Mouse (Mus musculus) mature B cell (primary cell): ENCODE results near the gene Mapk8.

Source experiments
- in situ Hi-C: fragments of 300-500 bp; cut with MboI; formaldehyde crosslinking; loops from 2 replicates; pipeline ENCODE4 v1.14.3; 2019

Gene Mapk8

DNA sequence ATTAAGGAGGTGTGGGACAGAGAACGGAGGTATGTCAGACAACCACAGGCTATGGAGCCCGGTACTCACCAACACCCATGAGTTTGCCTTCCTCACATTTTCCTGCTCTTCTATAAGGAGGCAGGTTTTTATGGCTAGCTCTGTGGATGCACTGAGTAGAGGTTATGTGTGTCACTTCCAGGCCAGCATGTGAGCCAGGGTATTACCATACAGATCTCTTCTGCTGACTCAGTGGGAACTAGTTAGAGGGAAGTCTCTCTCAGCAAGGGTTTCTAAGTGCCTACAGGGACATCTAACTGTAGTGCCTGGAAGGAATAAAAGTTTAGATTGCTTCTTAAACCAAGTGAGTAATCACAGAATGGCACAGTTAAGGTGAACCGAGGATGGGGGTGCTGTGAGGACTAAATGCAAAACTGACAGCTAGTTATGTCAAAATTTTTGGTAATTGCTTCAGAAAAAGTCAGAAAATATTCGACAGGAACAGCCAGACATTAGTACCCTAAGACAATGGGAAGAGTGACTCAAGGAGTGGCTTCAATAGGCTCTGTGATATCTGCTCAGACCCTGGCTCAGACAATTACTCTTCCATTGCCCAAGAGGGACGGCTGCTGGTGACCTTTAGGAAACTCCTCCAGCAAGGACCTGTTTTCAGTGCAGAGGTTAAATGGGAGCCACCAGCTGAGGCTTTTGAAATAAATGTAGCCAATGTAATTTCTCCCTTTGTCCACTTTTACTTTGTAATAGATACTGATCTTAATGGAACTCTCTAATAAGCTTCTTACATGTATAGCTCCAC is 48.7 kb downstream of the Mapk8 start:
- in situ Hi-C loops = no loop called here

DNA sequence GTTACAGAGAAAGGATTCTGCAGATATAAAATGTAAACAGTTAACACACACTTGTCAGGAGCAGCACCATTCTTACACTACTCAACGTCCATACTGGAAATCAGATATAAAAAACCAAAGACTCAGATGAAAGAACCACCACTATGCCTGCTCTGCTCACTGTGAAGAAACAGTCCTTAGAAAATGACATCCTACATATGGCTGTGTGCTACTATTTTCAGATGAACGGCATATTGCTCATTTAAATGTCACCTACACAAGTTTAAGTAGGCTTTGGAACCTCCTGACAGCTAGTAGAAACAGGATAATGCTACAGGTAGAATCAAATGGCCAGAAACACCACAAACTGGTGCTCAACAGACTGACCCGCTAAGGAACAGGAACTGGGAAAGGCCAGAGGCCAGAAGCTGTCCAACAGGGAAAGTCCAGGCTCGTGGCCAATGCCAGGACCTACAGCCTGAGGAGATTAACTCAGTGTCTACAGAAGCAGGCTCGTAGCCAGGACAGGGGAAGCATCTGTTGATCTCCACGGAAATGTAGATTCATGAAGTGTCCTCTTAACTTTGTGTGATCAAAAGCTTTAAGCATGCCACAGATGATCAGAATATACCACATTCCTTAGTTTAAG is 66.0 kb downstream of the Mapk8 start:
- in situ Hi-C loops = no loop called here

DNA sequence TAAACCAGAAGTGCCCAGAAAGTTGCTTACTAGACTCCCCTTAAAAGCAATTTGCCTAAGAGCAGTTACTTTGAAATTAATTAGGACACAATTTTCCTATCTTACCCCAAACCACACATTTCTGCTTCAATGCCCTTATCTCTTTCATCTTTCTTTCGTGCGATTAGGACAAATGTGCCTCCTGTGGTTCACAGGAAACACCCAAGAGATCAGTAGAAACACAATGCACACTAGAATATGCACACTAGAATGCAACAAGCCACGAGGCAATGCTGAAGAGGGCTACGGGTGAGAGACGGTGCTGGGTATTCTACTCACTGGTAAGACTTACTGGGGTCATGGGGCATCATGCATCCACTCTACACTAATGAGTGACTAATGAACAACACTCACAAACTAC is 68.2 kb downstream of the Mapk8 start:
- in situ Hi-C loops = no loop called here

DNA sequence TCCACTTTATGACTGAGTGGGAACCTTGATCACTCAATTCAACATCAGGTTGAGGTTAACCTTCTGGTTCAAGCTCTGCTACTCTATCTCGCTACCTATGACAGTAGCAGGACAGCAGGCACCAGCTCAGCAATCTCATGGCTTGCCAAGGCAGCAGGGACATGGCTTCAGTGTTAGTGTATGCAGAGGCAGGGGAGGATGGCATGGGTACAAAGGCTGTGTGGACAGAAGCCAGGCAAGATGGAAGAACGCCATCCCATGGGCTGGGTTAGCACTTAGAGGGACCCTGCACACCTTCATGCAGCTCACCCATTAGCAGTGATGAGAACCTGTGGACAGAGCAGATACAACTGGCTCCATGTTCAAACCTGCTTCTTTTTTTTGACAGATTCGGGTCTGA is 69.7 kb downstream of the Mapk8 start:
- in situ Hi-C loops = no loop called here

DNA sequence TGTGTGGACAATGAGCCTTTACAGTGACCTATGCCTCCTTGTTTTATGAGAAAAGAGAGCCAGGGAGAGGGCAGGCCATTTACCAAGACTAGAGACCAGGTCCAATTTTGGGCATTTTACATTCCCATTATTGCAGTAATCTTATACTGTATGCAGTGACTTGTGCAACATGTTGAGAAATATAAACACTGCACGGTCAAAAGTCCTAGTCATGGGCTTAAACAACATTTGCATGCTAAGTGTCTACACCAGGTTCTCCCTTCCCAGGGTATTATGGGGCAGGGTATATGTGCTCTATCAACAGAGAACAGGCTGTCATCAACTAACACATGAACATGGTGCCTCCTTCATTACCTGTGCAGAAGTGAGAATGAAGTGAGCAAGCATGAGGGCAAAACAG is 72.9 kb downstream of the Mapk8 start:
- in situ Hi-C loops = no loop called here

DNA sequence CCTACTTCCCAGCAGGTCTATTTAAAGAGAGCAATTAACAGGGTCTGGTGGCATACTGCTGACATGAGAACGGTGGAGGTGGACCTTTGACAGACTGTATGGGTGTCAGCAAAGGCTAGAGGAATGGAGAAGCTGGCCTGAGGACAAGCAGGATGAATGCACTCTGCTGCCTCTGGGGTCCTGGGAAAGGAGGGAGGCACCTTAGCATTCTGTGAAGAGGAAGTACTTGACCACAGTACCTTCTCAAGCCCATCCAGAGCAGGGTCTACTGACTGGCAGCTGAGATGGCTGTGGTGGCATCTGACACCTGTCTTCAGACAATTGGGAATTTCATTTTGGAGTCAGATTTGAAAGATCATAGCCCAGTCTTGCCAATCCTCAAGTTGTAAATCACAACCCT is 73.7 kb downstream of the Mapk8 start:
- in situ Hi-C loops = no loop called here

DNA sequence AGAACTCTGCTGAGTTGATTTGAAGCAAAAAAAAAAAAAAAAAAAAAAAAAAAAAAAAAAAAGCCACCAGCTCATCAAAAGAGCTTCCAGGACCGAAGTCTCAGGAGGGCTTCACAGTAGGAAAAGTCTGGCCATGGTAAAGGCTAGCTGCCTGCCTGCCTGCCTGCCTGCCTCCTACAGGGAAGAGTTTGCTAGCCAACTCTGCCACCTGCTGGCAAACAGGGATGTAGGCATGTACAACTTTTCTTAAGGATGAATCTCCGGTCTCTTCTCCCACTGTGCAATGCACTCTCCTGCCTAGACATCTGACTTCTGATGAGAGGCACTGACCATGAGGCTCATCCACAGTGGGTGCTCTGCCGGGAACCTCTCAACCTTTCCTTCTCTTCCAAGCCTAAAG is 75.7 kb downstream of the Mapk8 start:
- in situ Hi-C loops = no loop called here

DNA sequence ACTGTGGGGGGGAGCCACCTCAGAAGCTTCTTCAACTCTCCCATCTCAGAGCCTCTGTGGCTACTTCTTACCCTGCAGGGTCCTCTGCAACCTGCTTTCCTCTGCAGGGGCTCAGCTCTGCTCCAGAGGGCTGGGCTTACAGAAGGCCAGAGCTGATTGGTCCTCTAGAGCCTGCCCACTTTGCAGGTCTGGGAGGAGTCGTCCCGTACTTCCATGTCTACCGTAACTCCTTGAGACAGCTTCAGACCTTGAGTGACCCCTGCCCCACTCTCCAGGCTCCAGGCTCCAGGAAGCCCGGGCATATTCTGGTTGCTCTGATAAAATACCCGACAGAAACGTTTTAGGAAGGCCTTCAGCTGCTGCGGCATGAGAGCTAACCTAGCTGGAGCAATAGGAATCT is 76.9 kb downstream of the Mapk8 start:
- in situ Hi-C loops = no loop called here

DNA sequence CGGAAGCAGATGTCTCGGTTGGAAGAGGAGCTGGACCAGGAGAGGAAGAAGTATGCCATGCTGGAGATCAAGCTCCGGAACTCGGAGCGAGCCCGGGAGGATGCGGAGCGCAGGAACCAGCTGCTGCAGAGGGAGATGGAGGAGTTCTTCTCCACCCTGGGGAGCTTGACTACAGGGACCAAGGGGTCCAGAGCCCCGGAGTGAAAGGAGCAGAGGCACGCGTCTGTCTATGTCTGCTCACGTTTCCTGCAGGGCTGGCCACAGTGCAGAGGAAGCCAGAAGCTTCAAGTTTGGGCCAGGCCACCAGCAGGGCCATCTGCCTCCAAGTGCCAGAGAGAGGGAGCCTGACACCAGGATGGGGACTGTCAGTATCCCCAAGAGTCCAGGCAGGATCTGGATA is 77.6 kb downstream of the Mapk8 start:
- in situ Hi-C loops = no loop called here

DNA sequence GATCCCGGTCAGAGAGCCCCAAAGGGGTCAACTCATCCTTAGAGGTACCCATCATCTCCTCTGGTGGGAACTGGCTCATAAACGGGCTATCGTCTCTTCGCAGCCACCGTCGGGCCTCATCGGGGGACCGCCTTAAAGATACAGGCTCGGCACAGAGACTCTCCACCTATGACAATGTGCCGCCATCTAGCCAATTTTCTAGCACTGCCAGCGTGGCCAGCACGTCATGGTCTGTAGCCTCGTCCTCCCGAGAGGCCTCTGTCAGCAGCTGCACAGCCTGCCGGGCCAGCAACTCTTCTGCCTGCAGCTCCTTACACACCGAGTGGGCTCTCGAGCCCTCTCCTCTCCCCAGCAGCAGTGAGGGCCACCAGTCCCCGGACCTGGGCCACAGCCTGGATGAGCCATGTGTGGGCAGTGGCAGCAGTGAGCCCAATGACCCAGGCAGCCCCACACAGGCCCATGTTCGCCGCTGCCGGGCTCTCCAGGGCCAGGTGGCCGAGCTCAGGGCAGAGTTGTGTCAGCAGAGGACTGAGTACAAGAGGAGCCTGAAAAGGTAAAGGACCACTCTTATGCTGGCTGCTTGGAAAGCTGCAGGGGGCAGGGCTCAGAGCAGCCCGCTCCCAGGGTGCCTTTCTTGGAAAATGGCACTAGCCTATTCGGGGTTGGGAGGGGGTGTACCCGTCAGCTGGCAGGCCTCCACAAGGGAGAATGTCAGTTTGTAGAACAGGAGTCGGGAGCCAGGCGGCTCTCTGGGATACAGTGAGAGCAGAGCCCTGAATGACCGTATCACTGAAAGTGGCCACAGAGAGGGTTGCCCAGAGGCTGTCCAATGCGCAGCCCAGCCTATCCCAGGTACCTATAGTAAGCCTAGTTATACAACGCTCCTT is 79.8 kb downstream of the Mapk8 start:
- in situ Hi-C loops = no loop called here

DNA sequence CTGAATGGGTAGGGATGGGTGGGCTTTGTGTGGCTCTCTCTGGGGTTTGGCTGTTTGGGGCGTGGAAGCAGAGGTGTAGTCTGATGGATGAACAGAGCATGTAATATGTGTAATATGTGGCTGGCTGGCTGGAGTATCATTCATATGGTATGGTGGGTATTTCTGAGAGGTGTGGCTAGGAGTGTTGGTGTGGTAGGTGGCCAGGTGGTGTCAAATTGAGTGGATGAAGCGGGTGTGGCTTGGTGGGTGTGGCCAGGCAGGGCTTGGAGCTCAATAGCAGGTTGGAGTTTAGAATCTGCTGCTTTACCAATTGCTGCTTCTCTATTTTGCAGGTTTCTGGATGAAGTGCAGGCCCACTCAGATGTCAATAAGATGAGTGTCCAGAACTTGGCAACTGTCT is 82.9 kb downstream of the Mapk8 start:
- in situ Hi-C loops = no loop called here

DNA sequence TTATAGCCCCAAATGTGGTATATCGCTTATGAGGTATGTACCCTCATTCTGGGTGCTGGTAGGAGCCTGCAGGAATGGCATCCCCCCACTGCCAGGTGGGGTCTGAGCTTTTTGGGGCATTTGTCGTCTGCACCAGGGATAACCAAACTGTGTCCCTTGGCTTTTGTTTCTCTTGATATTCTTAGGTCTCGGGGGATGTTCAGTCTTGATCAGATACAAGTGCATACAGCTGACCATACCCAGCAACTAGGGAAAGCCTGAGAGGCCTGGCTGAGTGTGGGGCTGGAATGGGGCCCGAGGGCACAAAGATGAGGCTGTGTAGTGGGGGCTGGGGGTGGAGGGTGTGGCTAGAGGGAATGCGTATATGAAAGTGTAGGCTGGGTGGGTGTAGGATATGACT is 83.3 kb downstream of the Mapk8 start:
- in situ Hi-C loops = no loop called here

DNA sequence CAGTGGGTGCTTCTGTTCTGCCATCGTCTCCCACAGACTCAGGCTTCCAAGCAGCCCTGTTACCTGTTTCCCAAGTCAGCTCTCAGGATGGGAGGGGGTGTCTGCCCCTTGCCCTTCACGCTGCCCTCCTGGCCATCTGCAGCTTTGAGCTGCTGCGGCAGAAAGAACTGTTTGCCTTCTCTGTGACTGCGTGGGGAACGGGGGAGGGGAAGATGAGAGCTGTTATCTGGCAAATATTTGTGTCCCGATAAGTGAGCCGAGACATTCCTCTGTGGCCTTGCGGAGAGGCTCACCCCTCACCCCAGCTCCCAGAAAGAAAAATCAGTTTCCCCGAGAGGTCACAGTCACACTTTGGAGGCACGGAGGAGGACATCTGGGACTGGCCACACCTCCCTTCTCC is 84.2 kb downstream of the Mapk8 start:
- in situ Hi-C loops = no loop called here

DNA sequence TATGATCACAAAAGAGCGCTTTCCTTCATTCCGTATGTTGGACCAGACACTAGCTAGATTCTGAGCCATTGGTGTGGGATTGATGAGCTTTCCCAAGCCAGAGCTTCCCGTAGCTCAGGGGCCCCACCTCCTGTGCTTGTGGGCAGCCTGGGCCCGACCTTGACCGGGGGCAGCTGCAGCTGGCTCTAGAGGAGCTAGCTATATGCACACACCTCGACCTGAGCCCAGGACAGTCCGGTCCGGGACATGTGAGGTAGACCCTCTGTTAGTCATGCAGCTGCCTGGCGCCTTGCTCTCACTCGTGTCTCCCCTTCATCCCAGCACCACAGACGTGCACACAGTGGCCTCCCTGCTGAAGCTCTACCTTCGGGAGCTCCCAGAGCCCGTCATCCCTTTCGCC is 84.8 kb downstream of the Mapk8 start:
- in situ Hi-C loops = no loop called here

DNA sequence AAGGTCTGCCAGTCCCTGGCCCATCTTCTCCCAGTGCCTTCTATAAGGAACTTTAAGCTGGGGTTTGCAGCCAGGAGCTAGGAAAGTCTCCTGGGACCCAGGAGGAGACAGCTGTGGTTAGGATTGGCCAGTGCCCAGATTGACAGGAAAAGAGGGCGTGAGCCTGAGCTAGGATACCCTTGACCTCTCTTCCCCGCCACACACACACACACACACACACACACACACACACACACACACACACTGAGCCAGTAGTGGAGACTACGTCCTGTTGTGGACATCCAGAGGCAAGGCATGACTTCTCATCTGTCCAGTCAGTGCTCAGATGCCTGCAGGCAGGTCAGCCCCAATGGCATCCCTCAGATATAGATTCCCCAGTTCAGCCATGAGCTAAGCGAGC is 85.4 kb downstream of the Mapk8 start:
- in situ Hi-C loops = no loop called here

DNA sequence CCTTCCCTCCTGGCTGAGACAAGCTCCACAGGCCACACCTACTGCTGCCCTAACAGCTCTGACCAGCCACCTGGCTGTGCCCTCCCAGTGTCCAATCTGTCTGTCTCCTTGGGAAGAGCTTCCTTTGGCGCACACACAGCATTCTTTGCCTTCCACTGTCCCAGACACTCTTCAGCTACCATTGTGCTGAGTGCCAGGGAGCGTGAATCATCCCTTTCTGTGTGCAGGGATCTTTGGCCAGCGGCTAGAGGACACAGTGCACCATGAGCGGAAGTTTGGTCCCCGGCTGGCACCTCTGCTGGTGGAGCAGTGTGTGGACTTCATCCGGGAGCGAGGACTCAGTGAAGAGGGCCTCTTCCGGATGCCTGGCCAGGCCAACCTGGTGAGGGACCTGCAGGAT is 88.1 kb downstream of the Mapk8 start:
- in situ Hi-C loops = no loop called here

DNA sequence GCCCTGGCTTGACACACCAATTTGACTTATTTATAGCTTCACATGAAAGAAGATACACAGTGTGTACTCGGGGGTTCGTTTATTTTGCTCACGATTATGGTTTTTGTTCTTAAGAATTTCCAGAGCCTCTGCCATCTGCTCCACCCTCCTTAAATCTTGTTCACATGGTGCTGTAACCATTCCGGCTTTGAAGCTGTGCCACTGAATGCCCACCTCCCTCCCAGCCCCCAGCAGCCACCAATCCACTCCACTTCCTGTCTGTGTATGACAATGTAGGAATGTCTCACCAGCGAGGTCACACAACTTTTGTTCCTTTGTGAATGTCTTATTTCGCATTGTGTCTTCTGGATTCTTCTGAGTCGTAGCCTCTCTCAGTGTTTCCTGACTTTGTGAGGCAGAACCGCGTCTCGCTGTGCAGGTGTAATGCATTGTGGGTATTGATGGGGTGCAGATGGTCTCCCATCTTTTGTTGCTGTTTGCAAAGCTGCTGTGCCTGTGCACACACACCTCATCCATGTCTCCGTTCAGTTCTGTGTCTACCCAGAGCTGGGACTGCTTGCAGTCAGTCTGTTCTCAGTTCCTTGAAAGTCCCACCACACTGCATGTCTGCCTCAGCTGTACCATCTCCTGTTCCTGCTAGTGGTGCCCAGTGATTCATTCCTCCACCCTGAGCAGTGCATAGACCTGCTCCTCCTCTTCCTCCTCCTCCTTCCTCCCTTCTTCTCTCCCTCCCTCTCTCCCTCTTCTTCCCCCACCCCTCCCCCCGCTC is 89.2 kb downstream of the Mapk8 start:
- in situ Hi-C loops = no loop called here

DNA sequence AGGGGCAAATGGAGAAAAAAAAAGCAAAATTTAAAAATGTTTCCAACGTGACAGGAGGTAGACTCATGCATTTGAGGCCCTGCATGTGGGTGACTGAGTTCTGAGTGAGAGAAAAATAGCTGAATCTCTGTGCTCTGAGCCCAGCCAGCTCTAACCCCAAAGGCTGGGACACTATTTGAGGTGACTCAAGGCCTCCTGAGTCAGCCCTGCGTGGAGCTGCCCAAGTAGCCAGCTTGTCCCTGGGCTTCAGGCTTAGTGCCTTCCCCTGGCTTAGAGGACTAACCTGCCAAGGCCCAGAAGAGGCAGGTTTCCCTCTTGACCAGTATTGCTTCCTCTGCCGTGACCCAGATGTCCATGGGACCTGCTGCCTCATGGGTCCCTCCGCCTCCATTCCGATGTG is 91.7 kb downstream of the Mapk8 start:
- in situ Hi-C loops = no loop called here

DNA sequence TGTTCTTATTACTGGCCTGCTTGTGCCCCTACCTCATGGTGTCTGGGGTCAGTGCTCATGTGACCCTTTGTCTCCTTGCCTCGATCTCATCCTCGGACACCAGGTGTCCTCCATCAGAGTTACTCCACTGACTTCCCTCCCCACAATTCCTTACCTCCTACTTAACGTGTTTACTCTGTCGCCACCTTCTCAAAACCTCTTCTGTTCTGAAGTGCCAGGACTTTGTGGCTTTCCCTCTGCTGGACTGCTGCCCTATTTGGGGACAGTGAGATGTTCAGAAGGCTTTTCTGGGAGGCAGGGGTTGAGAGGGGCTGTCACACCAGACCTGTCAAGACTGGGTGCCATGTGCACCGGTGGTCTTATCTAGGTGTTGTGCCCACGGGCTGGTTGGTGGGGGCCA is 94.1 kb downstream of the Mapk8 start:
- in situ Hi-C loops = no loop called here

DNA sequence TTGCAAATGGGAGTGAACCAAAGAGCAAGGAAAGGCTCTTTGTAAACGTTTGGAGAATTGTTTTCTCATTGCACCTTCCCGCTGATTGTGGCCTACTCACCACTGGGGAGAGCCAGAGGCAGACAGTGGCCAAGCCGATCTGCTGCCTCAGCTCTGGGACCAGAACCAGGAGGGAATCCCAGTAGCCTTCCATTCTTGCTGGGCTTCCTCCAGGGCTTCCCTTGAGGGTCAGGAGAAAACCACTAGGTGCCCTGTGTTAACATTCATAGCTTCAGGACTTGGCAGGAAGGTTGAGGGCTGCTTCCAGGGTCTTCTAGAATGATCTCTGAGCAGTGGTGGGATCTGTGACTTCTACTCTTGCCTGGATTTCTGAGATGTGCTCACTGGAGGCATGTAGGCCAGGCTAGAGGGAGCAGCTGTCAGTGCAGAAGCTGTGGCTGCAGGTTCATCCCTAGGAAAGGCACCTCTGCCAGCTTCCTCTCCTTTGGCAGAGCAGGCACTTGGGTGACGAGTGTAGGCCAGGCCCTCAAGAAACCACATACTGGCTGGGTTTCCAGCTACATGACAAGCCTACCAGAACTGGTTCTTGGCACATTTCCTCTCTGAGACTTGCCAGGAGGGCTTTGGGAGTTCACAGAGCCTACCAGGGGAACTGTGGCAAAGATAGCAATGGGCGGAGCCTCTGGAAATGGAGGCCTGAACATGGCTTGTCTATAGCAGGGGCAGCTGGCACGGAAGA is 94.8 kb downstream of the Mapk8 start:
- in situ Hi-C loops = no loop called here

DNA sequence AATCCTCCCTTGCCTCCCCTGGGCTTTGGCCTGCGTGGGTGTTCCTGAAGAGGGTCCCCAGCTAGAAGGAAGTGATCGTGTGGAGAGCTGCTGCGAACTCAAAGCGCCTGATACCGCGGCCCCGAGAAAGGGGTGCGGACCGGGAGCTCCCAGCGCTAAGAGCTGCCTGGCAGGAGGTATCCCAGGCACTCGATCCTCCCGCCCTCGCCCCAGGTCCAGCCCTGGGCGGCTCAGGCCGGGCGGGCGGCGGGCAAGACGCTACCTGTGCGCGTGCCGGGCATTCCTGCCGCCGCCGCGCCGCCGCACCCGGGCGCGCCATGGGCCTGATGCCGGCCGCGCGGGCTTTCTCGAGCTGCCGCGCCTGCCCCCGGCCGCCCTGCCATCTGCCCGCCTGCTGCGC is 95.9 kb downstream of the Mapk8 start:
- in situ Hi-C loops = no loop called here
